Mouse (Mus musculus) heart, adult 8-10 months (tissue): ENCODE data around the gene Krtap22-2. TPM values are rescaled to one million over a fixed set of nuclear protein-coding genes. Genes with fewer than 3 reads are reported as not detected.
"Not testable (repeated sequence)": the region's sequence is repeated elsewhere in the genome, so short reads cannot be mapped to it uniquely, and the experiment has no call there.

ENCODE experiments used
- DNase-seq: peaks from one replicate; pipeline ENCODE4 v3.0.0; 2022; ENCODE audit warnings: low spot score
- total RNA-seq, 4 experiments: library from RNA; stranded (reverse); gene quantifications; 2 replicates each; pipeline ENCODE4 v1.2.4; 2022

The Krtap22-2 gene
- total RNA-seq: not detected

DNA sequence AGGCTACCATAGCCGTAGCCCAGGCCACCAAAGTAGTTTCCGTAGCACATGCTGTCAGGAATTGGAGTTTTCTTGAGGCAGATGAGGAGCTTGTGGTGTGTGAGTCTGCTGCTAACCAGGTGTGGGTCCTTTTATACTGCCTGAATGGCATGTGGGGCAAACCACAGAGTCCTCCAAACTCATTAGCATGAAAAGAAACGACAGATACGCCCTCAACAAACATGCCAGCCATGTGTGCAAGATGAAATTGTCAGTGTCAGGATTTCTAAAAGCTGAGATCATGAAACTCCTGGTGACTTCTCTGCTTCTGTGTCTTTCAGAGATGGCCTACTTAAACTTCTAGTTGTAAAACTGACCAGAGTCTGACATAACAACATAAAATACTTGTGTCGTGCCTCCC is at the start of gene Krtap22-2:
Gene Krtap22-2 (minus strand): TSS at position 101 of the 400 bp plus-strand sequence.
- no peak for DNase-seq

- DNase-seq: no peak
These were observed 37.2 kb upstream of the Krtap22-2 start, which contains the start of gene Krtap6-5 for GRCm38 (mm10) chr16:89047783-89048182. TSS of gene Krtap6-5 (minus strand) at chr16:89047883.

- not testable (repeated sequence) for DNase-seq
These were observed 30.8 kb upstream of the Krtap22-2 start, which contains the start of gene Gm10228 for GRCm38 (mm10) chr16:89041372-89041771. TSS of gene Gm10228 (minus strand) at chr16:89041472.

DNA sequence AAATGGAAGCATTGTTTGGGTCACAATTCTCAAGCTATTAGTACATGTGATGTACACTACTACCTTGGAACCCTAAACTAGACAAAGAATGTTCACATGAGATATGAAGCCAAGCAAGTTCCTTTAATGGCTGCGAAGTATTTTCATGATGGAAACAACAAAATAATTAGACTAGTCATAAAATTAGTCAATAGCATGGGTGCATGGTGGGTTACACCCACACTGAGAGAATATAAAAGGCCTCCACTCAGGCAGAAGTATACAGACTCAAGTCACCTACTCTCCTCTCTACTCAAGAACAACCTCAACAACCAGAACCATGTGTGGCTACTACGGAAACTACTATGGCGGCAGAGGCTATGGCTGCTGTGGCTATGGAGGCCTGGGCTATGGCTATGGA is 20.8 kb upstream of the Krtap22-2 start, which contains the start of gene Krtap6-1:
Gene Krtap6-1 (plus strand): TSS at position 301 of the 400 bp plus-strand sequence.
- DNase-seq: not testable (repeated sequence)

DNA sequence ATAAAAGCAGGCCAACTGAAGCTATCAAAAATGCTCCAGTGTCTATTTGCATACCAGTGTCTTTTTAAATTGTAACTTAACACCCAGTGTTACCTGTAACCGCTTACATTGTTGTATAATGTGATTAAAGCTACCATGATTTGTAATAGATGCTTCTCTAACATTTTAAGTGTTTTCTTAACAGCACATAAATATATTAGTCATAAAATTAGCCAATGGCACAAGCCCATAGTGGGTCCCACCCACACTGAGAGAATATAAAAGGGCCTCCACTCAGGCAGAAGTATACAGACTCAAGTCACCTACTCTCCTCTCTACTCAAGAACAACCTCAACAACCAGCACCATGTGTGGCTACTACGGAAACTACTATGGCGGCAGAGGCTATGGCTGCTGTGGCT is 4.4 kb upstream of the Krtap22-2 start, which contains the start of gene Gm10229:
Gene Gm10229 (plus strand): TSS at position 301 of the 400 bp plus-strand sequence.
- DNase-seq: not testable (repeated sequence)

GRCm38 (mm10) chr16:89013973-89014372 is 3.4 kb upstream of the Krtap22-2 start:
- no peak for DNase-seq

- no peak for DNase-seq
These were observed 47.8 kb downstream of the Krtap22-2 start, which contains the start of gene Krtap16-3 for GRCm38 (mm10) chr16:88962773-88963172. TSS of gene Krtap16-3 (minus strand) at chr16:88962873.

Other genes starting within 250 kb of the Krtap22-2 start
- gene 2310057N15Rik, start 236.6 kb downstream of the Krtap22-2 start, total RNA-seq: not detected
- not detected for gene Gm5965, start 232.9 kb downstream of the Krtap22-2 start, total RNA-seq
- not detected for gene Gm20741, start 198.5 kb downstream of the Krtap22-2 start, total RNA-seq
- not detected for gene Krtap15, start 190.5 kb downstream of the Krtap22-2 start, total RNA-seq
- gene Krtap14, start 184.6 kb downstream of the Krtap22-2 start, total RNA-seq: not detected
- not detected for gene Krtap19-1, start 141.3 kb downstream of the Krtap22-2 start, total RNA-seq
- gene Krtap19-2, start 136.5 kb downstream of the Krtap22-2 start, total RNA-seq: not detected
- gene Krtap19-3, start 132.7 kb downstream of the Krtap22-2 start, total RNA-seq: not detected
- gene Krtap19-4, start 125.7 kb downstream of the Krtap22-2 start, total RNA-seq: not detected
- not detected for gene Krtap19-5, start 114.3 kb downstream of the Krtap22-2 start, total RNA-seq
- gene Krtap19-9b, start 78.5 kb downstream of the Krtap22-2 start, total RNA-seq: not detected
- not detected for gene Krtap16-3, start 47.9 kb downstream of the Krtap22-2 start, total RNA-seq
- not detected for gene Gm10229, start 4.5 kb upstream of the Krtap22-2 start, total RNA-seq
- not detected for gene Krtap6-1, start 20.9 kb upstream of the Krtap22-2 start, total RNA-seq
- not detected for gene Gm10228, start 30.7 kb upstream of the Krtap22-2 start, total RNA-seq
- gene Krtap6-5, start 37.1 kb upstream of the Krtap22-2 start, total RNA-seq: not detected
- not detected for gene 1110025L11Rik, start 53.2 kb upstream of the Krtap22-2 start, total RNA-seq
- gene Krtap6-3, start 73.3 kb upstream of the Krtap22-2 start, total RNA-seq: not detected
- gene Gm6358, start 130.1 kb upstream of the Krtap22-2 start, total RNA-seq: not detected
- gene Gm10061, start 140.3 kb upstream of the Krtap22-2 start, total RNA-seq: not detected
- gene Gm9789, start 147.2 kb upstream of the Krtap22-2 start, total RNA-seq: not detected
- not detected for gene Gm7735, start 158.7 kb upstream of the Krtap22-2 start, total RNA-seq
- gene 1110057P08Rik, start 164.0 kb upstream of the Krtap22-2 start, total RNA-seq: not detected
- not detected for gene Krtap20-2, start 195.1 kb upstream of the Krtap22-2 start, total RNA-seq